Mouse (Mus musculus): ENCODE results near the gene Scarf2. TPM values are rescaled to one million over a fixed set of nuclear protein-coding genes. Genes with fewer than 3 reads are reported as not detected.

Gene Scarf2
- polyA plus RNA-seq, 1 experiment from 2014 or later: 1.2 TPM

GRCm38 (mm10) chr16:17843701-17844365 is 46.8 kb downstream of the Scarf2 start:
- Histone ChIP-seq H3K4me1 (ENCODE audit: control insufficient read depth, insufficient read depth, low read length) (no peaks in the 10 kb centered on the region), H3K27ac (ENCODE audit: low read length) (no peak overlapping the region), H3K36me3 (ENCODE audit: control insufficient read depth, insufficient read depth, low read length) (peaks cover 44% of the 10 kb centered on the region), H3K4me2 (ENCODE audit: low read length) (no peak overlapping the region), H3K9ac (ENCODE audit: low read depth, low read length) (no peak overlapping the region), H3K4me3 (ENCODE audit: low read depth, low read length) (no peak overlapping the region), H3K9me3 (replicated peaks; ENCODE audit: control insufficient read depth, low read length, poor library complexity, severe bottlenecking) (no peaks in the 10 kb centered on the region), H3K27me3 (ENCODE audit: control insufficient read depth, insufficient read depth, low read depth, low read length) (no peaks in the 10 kb centered on the region)
- WGBS: 93% methylated on average over 10 of the region's 10 CpGs
- no peak for ATAC-seq

DNA sequence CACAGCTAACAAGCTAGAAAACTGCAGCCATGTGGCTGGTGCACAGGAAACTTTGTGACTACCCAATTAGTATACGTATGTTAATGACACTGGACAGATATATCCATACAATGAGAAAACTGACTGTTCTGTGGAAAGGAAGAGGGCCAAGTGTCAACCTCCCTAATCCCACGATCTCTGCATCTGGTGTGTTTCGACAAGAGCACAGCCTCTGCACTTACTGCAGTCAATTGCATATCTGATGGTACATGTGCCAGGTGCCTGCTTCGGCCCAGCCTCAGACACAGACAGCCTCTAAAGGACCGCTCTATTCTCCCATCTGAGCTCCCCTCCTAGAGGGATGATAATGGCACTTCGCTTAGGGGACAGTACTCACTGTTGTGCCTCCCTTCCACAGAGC is 51.3 kb downstream of the Scarf2 start:
- H3K4me1 ChIP-seq (ENCODE audit: control insufficient read depth, insufficient read depth, low read length): no peaks in the 10 kb centered on the region
- H3K9ac ChIP-seq (ENCODE audit: low read depth, low read length): 0 out of 2 replicates have a peak overlapping the region, but pooled peaks have one; percentile 18
- WGBS: 91% methylated on average over 6 of the region's 6 CpGs
- H3K36me3 ChIP-seq (ENCODE audit: control insufficient read depth, insufficient read depth, low read length): peaks cover 33% of the 10 kb centered on the region
- no peaks in the 10 kb centered on the region for H3K9me3 ChIP-seq (replicated peaks; ENCODE audit: control insufficient read depth, low read length, poor library complexity, severe bottlenecking)
- H3K27me3 ChIP-seq (ENCODE audit: control insufficient read depth, insufficient read depth, low read depth, low read length): no peaks in the 10 kb centered on the region
- peak overlapping the region; percentile 59 for H3K27ac ChIP-seq (ENCODE audit: low read length)
- H3K4me2 ChIP-seq (ENCODE audit: low read length): no peak overlapping the region
- no peak overlapping the region for H3K4me3 ChIP-seq (ENCODE audit: low read depth, low read length)
- peak; percentile 22; the same call in 1 of the 2 replicates for ATAC-seq

DNA sequence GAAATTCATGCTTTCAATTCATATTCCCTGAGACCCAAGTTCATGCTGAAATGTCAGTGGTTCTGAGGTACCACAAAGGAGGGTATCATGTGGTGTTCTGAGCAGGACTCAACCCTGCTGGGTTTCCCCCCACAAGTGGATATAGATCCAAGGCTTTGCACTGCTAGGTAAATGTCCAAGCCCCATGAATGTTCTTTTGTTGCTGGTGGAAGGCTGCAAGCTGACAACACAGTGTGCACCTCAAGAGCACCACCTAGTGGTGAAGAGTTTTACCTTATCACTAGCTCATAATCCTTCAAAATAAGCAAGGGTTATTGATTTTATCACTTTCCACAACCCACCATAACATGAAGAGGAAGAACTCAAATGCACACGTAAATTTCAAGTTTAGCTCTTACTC is 51.8 kb downstream of the Scarf2 start:
- WGBS: 23% methylated on average over 1 of the region's 1 CpGs
- H3K4me1 ChIP-seq (ENCODE audit: control insufficient read depth, insufficient read depth, low read length): no peaks in the 10 kb centered on the region
- ATAC-seq: peak; percentile 68
- H3K27me3 ChIP-seq (ENCODE audit: control insufficient read depth, insufficient read depth, low read depth, low read length): no peaks in the 10 kb centered on the region
- H3K9me3 ChIP-seq (replicated peaks; ENCODE audit: control insufficient read depth, low read length, poor library complexity, severe bottlenecking): no peaks in the 10 kb centered on the region
- no peak overlapping the region for H3K4me3 ChIP-seq (ENCODE audit: low read depth, low read length)
- H3K9ac ChIP-seq (ENCODE audit: low read depth, low read length): 0 out of 2 replicates have a peak overlapping the region, but pooled peaks have one; percentile 18
- H3K36me3 ChIP-seq (ENCODE audit: control insufficient read depth, insufficient read depth, low read length): peaks cover 34% of the 10 kb centered on the region
- H3K4me2 ChIP-seq (ENCODE audit: low read length): no peak overlapping the region
- peak overlapping the region; percentile 59 for H3K27ac ChIP-seq (ENCODE audit: low read length)

GRCm38 (mm10) chr16:17849486-17849885 is 52.4 kb downstream of the Scarf2 start:
- H3K9me3 ChIP-seq (replicated peaks; ENCODE audit: control insufficient read depth, low read length, poor library complexity, severe bottlenecking): no peaks in the 10 kb centered on the region
- no peak overlapping the region for H3K4me3 ChIP-seq (ENCODE audit: low read depth, low read length)
- no peaks in the 10 kb centered on the region for H3K27me3 ChIP-seq (ENCODE audit: control insufficient read depth, insufficient read depth, low read depth, low read length)
- peaks cover 36% of the 10 kb centered on the region for H3K36me3 ChIP-seq (ENCODE audit: control insufficient read depth, insufficient read depth, low read length)
- no peak overlapping the region for H3K27ac ChIP-seq (ENCODE audit: low read length)
- H3K4me1 ChIP-seq (ENCODE audit: control insufficient read depth, insufficient read depth, low read length): no peaks in the 10 kb centered on the region
- WGBS: 89% methylated on average over 6 of the region's 6 CpGs
- H3K4me2 ChIP-seq (ENCODE audit: low read length): no peak overlapping the region
- ATAC-seq: 0 out of 2 replicates have a peak, but pooled peaks have one; percentile 40
- no peak overlapping the region for H3K9ac ChIP-seq (ENCODE audit: low read depth, low read length)

GRCm38 (mm10) chr16:17851331-17851730 is 54.2 kb downstream of the Scarf2 start:
- no peak for ATAC-seq
- H3K4me1 ChIP-seq (ENCODE audit: control insufficient read depth, insufficient read depth, low read length): no peaks in the 10 kb centered on the region
- H3K9ac ChIP-seq (ENCODE audit: low read depth, low read length): no peak overlapping the region
- no peak overlapping the region for H3K4me3 ChIP-seq (ENCODE audit: low read depth, low read length)
- H3K36me3 ChIP-seq (ENCODE audit: control insufficient read depth, insufficient read depth, low read length): peaks cover 28% of the 10 kb centered on the region
- H3K9me3 ChIP-seq (replicated peaks; ENCODE audit: control insufficient read depth, low read length, poor library complexity, severe bottlenecking): no peaks in the 10 kb centered on the region
- no peak overlapping the region for H3K27ac ChIP-seq (ENCODE audit: low read length)
- 96% methylated on average over 5 of the region's 5 CpGs for WGBS
- no peaks in the 10 kb centered on the region for H3K27me3 ChIP-seq (ENCODE audit: control insufficient read depth, insufficient read depth, low read depth, low read length)
- H3K4me2 ChIP-seq (ENCODE audit: low read length): no peak overlapping the region

GRCm38 (mm10) chr16:17851860-17852259 is 54.8 kb downstream of the Scarf2 start:
- no peaks in the 10 kb centered on the region for H3K27me3 ChIP-seq (ENCODE audit: control insufficient read depth, insufficient read depth, low read depth, low read length)
- no peak overlapping the region for H3K4me2 ChIP-seq (ENCODE audit: low read length)
- peaks cover 31% of the 10 kb centered on the region for H3K36me3 ChIP-seq (ENCODE audit: control insufficient read depth, insufficient read depth, low read length)
- no peak overlapping the region for H3K9ac ChIP-seq (ENCODE audit: low read depth, low read length)
- WGBS: 98% methylated on average over 1 of the region's 1 CpGs
- no peaks in the 10 kb centered on the region for H3K9me3 ChIP-seq (replicated peaks; ENCODE audit: control insufficient read depth, low read length, poor library complexity, severe bottlenecking)
- no peaks in the 10 kb centered on the region for H3K4me1 ChIP-seq (ENCODE audit: control insufficient read depth, insufficient read depth, low read length)
- H3K27ac ChIP-seq (ENCODE audit: low read length): no peak overlapping the region
- no peak overlapping the region for H3K4me3 ChIP-seq (ENCODE audit: low read depth, low read length)
- ATAC-seq: no peak

DNA sequence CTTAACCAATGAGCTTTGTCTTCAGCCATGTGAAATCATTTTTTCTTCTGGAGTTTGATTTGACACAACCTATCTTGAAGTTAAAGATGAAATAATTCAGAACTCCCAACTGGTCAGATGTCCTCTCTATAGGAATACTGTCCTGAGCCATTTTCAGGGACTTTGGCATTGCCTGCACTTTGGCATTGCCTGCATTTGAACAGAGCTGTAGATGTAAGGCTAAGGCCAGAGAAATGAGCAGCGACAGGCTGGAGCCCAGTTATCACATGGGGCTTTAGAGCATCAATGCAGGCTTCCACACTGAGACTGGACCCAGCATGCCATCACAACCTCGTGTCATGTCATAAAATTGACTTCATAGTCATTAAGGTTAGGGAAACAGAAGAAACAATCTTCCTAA is 56.2 kb downstream of the Scarf2 start:
- ATAC-seq: no peak
- H3K9me3 ChIP-seq (replicated peaks; ENCODE audit: control insufficient read depth, low read length, poor library complexity, severe bottlenecking): no peaks in the 10 kb centered on the region

DNA sequence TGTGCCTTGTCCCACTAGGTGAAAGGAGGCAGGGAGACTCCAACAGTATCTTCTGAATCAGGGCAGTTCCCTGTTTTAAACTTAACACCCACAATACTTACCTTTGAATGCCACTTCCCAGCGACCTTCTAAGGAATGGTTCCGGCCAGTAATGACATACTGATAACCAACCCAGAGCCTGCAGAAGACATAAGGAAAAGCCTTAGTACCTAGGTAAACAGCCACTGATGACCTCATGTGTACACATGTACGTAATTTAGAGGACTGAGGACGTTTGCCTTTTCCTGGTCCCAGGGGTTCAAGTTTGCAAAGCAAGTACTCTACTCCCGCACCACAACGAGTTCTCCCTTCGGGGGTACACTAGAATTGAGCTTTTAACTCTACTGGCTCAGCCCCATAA is 60.1 kb downstream of the Scarf2 start:
- H3K9ac ChIP-seq (ENCODE audit: low read depth, low read length): no peak overlapping the region
- no peaks in the 10 kb centered on the region for H3K9me3 ChIP-seq (replicated peaks; ENCODE audit: control insufficient read depth, low read length, poor library complexity, severe bottlenecking)
- 0 out of 2 replicates have a peak, but pooled peaks cover 3% of the 10 kb centered on the region for H3K4me1 ChIP-seq (ENCODE audit: control insufficient read depth, insufficient read depth, low read length)
- H3K27ac ChIP-seq (ENCODE audit: low read length): no peak overlapping the region
- H3K36me3 ChIP-seq (ENCODE audit: control insufficient read depth, insufficient read depth, low read length): peaks cover 31% of the 10 kb centered on the region
- H3K4me2 ChIP-seq (ENCODE audit: low read length): no peak overlapping the region
- 91% methylated on average over 7 of the region's 7 CpGs for WGBS
- H3K4me3 ChIP-seq (ENCODE audit: low read depth, low read length): no peak overlapping the region
- no peak for ATAC-seq
- H3K27me3 ChIP-seq (ENCODE audit: control insufficient read depth, insufficient read depth, low read depth, low read length): no peaks in the 10 kb centered on the region

More for the DNA sequence above, 56.2 kb downstream of the Scarf2 start:
- WGBS: 88% methylated on average over 2 of the region's 2 CpGs
- Histone ChIP-seq H3K4me2 (ENCODE audit: low read length) (no peak overlapping the region), H3K36me3 (ENCODE audit: control insufficient read depth, insufficient read depth, low read length) (peaks cover 33% of the 10 kb centered on the region), H3K9ac (ENCODE audit: low read depth, low read length) (no peak overlapping the region), H3K27ac (ENCODE audit: low read length) (no peak overlapping the region), H3K4me1 (ENCODE audit: control insufficient read depth, insufficient read depth, low read length) (no peaks in the 10 kb centered on the region), H3K27me3 (ENCODE audit: control insufficient read depth, insufficient read depth, low read depth, low read length) (no peaks in the 10 kb centered on the region), H3K4me3 (ENCODE audit: low read depth, low read length) (no peak overlapping the region)
